Mouse (Mus musculus): ENCODE measurements at regions not wholly inside any gene's neighbourhood (a gene's known extent, or its start where the extent isn't known, plus 50 kb on each side); places are given as distances from the start of the nearest gene placed in this dataset.

DNA sequence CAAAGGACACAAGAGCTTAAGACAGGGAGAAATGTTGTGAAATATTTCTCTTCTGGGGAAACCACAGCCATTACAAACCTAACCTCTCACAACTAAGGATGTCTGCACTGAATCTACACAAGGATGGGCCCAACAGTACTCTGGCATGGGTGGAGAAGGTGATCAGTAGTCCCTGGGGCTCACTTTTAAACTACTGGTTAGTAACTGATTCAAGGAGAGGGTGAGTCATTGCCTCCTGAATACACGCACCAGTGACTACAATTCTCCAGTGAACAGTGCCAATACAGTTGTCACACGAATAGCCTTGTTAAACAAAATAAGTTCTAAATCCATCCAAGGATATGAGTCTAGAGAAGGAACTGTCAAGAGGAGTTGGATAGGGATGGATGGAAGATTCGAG lies 232.6 kb upstream of the Gm21830 start:
- no peak for DNase-seq (ENCODE audit: low read depth, low spot score)

GRCm38 (mm10) chr2:67221061-67221802 lies 192.3 kb upstream of the Gm21830 start:
- DNase-seq (ENCODE audit: low read depth, low spot score) = no peak

GRCm38 (mm10) chr2:67226299-67226698 lies 187.2 kb upstream of the Gm21830 start:
- peak; percentile 50 for DNase-seq (ENCODE audit: low read depth, low spot score)

GRCm38 (mm10) chr2:67257455-67257854 lies 156.1 kb upstream of the Gm21830 start:
- peak; percentile 40 for DNase-seq (ENCODE audit: low read depth, low spot score)

All from ZHBTc4 (cell line).